Mouse (Mus musculus): ENCODE data around the gene Traf5.
A peak's percentile ranks its signal among the peaks of the same experiment; 100 is the strongest.

The Traf5 gene

DNA sequence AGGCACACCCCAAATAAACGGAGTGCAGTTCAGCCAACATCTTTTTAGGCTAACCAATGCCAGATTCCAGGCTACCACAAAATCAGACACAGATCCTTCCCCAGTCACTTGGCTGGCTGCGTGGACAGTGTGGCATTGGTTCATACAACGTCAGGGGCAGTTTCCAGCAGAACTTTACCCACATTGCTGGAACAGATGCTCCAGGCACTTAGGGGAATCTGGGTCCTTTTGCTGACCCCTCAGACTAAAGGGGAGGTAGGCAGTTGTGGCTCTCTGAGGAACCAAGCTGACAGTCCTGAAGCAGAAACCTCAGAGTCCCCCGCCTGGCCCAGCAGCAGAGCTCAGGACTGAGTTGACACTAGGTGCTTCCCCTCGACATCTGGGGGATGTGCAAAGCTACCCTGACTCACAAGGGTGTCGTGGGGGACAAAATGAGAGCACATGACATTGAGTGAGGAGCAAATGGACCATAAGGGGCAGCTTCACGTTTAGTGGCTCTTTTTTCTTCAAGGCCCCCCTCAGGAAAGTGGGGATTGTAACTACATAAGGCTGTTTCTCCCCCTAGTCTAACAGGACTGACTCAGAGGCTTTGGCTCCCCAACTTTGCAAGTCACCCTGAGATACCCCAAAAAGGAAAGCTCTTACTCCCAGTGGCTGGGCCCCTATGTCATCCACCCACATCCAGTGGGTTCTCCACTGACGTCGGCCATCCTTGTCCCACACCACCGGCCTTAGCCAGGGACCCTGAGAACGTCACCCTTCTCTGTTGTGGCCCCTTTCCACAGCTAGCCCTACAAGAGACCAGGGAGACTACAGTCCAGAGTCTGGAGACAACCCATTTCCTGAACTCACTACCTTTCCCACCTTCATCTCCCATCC, 1.4 kb downstream of the Traf5 start:
- DNase-seq = no peak

DNA sequence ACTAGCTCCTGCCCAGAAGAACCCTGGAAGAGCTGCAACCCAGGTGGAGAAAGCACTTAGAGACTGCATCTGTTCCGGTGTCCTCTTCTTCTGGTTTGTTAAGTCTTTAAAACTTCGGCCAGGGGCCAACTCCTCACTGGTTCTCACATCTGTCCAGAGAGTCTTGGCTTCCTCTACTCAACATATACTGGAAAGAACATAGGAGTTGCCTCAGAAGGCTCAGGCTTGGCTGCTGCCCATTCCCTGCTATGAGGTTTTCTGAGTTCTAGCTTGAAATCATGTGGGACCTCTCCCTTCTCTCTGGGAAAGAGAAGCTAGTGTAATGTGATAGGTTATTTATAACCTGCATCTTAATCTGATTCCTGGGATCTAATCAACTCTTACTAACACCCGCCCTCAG, 2.1 kb downstream of the Traf5 start:
- no peak for DNase-seq

DNA sequence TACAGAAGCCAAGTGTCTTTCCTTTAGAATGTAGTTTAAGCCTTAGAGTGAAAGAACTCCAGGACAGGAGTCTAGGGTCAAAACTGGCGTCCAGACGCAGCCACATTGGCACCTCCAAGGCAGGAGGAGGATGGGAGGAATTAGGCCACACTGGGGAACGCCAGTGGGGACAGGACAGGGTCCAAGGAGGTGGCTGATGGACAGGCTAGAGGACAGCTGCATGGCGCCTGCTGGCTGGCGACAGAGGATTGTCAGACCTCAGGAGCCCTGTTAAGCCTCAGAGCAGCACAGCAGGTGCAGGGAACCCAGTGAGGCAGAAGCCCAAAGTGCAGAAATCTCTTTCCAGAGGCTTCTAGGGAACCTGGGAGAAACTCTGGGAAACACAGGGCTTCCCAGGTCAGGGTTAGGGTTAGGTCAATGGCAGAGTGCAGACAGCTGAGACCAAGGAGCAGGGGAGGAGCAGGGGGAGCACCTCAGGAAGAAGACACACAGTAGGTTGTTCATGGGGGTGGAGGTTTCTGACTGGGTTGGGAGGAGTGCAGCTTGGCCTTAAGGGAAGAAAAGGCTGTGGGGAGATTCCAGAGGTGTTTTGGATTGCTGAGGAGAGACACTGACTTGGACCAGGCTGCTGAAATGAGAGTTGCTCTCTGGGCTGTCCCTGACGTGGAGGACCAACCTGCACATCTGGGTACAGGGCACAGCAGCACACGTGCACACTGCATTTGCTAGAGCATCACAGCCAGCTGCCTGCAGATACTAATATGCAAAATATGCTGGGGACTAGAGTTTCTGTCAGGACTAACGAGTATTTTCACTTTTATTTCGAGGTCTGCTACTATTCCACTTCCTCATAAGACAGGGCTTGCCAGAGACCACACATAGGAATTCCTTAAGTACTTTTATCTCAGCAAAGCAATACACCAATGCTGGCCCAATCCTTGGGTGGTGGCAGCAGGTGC, 2.9 kb downstream of the Traf5 start:
- DNase-seq = no peak

DNA sequence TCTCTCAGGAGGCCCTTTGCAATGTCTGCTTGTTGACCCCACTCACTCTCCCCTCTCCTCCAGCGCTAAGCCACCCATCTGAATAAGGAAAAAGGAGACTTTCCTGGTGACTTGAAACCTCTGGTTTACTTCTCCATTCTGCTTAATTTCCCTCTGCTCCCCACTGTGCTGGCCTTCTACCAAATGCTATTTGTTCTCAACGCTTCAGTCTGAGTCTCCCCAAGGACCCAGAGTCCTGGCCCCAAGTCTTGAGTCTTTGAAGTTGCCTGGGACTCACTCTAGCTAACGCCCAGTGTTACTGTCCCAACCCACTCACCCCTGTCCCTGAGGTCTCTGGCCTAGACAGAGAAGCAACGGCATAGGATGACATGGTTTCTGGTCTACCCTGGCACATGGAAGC, 4.3 kb downstream of the Traf5 start:
- DNase-seq = no peak

DNA sequence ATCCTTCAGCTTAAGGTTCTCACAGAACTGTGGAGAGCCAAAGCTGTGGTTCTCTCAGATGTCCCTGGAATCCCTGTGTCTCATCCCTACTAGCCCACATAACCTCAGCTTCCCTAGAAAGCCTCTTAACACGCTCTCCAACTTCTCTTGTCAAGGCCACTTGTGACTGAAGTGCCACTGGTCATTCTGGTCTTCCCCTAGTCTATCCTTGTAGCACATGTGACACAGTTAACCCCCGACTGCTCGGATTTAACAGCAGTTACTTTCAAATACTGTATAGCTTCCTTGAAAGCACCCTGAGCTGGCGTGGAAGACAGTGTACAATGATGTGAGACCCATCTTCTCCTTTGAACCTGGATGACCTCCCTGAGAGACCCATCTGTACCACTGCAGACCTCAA, 5.3 kb downstream of the Traf5 start:
- DNase-seq = no peak

DNA sequence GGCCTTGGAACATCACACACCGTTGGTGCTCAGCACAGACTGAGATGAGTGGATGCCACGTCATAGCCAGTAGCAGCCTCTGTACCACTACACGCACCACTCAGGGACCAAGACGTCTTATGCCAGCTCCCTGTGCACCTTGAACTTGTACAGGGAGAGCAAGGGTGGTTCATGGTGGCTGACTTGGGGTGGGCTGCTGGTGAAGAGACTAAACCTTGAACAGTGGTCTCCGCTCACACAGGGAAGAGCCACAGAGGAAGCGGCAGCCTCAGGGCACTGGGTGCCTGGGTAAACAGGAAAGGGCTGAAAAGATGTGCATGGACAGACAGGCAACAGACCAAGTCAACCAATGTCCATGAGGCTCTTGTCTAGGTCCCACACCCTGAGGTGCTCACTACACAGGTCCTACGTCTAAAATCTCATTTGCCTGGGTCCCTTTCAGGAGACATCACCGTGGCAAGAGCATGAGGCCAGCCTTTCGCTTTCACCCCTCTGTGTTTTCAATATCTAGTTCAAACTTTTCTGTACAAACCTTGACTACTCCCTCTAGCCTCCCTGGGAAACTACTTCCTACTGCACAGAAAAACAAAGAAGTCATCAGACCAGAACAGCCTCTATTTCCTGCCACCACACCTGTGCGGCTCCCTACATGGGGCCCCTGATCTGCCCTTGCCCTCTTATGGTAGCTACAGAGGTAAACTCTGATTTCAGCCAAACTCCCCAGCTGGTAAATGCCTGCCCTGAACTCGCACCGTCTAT, 5.9 kb downstream of the Traf5 start:
- DNase-seq = no peak

DNA sequence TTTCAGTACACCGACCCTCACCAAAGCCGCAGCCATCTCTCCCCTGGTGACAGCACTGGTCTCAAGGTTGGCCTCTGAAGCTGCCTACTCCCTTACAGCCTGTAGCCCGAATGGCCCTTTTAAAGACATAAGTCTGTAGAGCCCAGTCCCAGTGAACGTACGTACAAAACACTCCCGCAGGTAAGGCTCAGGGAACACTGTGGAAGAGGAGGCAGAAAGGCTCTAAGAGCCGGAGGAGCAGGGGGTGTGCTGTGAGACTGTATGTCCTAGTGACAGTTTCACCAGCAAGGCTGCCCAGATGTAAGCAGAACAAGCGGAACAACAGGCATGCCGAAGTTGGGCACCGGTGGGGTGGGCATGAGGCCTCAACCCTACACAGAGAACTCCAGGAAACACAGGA, 7.1 kb downstream of the Traf5 start:
- no peak for DNase-seq

DNA sequence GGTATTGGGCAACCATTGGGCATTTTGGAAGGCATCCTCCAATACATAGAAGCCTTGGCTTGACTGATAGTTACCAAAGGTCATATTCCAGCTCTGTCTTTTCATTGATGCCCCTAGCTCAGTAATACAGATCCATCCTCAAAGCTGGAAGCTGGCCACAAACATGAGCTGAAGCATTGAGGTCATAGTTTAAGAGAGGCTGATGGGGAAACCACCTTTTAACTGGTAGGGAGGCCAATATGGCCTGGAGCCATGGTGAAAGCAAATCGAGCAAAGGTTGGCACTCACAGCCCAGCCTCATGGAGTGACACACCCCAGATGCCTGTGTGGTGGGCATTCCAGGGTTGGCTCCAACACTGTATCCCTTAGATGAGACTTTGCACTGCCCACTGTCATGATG, 9.7 kb downstream of the Traf5 start:
- DNase-seq = no peak

DNA sequence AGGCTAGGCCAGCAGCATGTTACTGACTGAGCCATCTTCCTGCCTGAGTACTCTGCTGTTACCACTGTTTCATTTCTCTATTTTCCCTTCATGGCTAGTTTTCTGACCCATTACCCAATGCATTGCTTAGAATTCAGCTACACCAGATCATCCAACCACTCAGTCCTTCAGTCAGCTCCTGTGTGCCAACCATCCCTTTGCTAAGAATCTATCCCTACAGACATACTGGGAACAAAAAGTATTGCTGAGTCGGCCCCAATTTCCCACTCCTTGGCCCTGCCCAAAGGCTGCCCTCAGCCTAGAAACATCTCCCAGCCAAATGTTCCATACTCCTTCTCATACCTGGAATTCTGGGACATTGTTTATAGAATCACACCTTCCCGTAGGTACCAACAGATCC, 11.2 kb downstream of the Traf5 start:
- no peak for DNase-seq

DNA sequence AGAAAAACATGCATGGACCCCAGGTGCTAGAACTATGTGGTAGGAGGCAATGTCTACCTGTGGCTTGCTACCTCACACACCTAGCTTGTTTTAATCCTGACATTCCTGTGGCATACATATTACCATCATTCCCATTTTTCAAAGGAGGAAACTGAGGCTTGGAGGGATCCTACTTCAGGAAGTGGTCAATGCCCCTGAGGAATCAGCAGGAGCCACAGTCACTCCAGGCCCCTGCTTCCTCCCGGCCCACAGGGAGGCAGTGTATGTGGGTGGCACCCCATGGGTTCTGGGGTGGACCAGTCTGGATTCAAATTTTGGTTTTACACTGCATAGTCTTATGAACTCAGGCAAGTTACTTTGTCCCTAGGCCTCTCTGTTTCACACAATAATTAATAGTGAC, 13.2 kb downstream of the Traf5 start:
- no peak for DNase-seq

DNA sequence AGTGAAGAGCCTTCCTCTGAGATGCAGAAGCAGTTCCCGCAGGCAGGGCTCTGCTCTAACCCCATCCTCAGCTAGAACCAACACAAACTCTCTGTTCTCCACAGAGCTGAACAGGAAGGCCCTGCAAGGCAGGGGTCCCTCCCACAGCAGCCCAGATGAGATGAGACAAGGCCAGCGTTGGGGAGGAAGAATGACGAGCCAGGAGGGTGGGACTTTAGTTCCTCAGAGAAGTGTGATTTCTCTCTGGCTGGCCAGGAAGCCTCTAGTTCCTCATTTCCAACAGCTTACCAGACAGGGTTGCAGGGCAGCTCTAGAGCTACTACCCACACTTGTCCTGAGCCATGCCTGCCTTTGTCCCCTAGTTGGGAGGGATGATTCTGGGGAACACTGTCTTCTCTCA, 14.0 kb downstream of the Traf5 start:
- DNase-seq = no peak

DNA sequence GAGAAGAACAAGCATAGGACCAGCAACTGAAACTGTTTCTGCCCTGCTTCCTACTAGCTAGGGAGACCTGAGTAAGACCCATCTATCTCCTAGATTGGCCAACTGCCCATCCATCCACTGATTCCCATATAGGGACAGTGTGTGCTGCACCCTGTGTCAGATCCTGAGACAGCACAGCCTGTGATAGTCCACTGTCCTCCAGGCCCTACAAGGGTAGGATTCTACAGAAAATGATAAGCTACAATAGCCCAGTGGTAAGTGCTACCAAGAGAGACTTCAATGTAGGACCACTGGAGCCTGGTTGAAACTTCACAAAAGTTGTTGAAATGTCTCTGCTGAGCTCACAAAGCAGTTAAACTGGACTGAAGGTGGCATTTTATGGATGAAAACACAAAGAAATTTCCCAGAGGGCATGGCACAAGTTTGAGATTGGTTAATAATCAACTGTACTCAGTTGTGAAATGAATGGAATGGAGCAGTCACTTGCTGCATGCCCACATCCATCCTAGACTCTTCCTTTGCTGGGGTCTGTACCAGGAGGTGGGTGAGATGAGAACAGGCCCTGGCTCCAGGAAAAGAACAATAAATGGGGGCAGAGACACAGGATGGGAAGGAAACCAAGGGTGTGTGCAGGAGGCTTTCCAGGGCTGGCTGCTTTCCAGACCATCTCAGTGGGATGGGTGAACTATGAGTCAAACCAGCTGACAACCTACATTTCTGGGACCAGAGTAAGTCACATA, 15.4 kb downstream of the Traf5 start:
- peak; percentile 63 for DNase-seq

DNA sequence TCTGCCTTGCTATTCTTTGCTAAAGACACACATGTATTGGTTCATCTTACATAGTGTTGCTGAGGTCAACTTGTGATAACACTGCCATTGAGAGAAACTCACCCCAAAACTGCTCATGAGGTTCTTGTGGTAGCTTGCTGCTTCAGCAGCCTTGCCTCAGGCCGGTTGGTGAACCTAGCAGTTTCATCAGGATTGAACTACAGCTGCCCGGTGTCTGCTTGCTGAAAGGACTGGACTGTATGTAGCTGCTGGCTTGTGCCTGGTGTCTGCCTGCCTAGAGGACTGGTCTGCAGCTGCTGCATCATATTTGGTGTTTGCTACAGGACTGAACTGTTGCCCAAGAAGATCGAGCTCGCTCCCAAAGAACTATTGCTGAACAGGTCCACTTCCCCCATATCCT, 16.3 kb downstream of the Traf5 start:
- DNase-seq = no peak

DNA sequence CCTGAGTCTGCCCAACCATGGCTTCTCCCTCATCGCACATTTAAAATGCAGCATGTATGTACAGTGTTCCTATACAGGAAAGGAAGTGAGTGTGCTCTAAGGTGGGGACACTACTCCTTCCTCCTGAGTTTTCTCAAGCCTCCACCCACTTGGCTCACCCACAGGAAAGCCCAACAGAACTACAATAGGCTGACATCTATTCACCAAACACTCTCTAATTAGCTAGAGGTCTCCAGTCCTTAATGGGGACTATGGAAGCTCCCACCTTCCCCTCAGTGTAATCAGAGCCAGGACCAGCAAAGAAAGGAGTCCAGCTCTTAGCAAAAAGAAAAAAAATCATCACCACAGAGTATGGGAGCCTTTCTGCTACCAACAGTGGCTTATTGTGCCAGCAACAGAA, 17.5 kb downstream of the Traf5 start:
- DNase-seq = no peak

DNA sequence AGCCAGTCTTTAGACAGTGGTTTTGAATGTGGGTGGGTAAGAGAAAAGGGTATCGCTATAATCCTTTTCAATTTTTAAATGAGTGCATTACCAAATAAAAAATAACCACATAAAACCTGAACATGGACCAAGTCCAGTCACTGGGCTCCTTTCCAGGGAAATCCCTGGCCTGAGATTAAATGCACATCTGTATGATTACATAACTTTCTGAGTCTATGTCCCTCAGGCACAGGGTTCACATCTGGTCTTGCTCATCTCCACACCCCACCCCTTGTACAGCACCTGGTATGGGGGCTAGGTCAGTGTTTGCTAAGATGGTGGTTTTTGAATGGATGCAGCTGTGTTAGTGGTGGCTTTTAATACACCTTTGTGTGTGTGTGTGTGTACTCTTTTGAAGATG, 19.9 kb downstream of the Traf5 start:
- DNase-seq = no peak

DNA sequence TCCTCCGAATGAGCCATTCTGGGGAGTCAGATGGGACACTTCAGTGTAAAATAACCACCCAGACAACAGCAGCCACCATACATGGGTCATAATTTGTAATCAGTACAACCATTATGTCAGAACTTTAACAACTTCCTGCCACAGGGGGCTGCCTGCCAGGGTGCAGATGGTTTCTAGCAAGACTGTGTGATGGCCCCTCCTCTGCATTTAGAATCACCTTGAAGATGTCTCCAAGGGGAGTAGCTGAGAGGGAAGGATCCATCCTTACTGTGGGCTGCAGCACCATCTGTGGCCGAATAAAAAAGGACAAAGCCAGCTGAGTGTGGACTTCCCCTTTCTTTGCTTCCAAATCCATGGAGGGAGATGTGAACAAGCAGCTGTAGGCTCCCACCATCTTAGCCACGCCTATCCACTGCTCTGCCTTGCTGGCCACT, 21.7 kb downstream of the Traf5 start:
- no peak for DNase-seq

DNA sequence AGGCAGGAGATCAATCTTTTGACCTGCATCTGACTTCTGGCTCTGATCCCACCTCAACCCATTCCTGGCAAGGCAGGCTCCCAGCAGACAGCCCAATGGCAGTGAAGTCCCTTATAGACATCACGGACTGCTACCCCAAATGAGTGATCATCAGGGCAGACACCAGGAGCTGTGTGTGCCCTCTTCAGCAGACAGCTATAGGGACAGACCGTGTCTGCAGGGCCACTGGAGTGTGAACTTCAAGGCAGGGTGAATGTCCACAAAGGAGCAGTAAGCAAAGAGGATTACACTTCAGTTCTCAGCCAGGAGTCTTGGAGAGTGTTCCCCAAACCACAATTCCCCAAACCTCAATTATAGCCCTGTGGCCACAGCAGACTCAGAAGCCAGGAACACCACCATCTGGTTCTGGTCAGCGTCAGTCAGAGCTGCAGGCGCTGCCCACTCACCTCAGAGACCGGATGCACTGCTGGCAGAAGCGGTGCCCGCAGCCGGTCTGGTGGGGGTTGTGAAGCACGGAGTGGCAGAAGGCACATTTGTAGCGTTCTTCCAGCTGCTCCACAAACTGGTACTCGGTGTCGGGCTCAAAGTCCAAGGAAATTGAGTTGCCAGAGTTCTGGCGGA, 22.3 kb downstream of the Traf5 start:
- peak; percentile 73 for DNase-seq

DNA sequence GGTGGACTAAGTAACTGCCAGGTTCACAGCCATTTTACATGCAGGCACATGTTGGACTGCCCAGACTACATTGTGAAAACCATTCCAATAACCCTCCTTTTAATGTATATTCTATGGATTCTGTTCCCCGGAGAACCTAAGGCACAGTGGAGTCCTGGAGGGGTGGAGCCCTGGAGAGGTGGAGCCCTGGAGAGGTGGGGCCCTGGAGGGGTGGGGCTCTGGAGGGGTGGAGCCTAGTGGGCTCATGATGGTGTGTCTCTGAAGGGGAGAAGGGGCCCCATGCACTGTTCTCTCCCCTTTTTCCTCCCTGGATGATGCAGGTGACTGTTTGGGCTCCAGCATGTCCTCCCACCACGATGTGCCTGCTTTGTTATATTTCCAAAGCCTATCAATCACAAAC, 24.2 kb downstream of the Traf5 start:
- DNase-seq = no peak

DNA sequence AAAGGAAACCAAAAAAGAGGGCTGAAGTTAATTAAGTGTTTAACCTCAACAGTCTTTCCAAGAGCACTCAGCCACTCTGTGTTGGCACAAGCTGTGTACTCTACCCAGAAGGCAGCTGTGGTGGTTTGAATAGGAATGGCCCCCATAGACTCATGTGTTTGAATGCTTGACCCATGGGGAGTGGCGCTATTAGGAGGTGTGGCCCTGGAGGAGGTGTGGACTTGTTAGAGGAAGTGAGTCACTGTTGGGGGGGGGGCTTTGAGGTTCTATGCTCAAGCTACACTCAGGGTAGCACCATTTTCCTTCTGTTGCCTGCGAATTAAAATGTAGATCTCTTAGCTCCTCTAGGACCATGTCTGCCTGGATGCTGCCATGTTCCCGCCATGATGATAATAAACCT, 25.4 kb downstream of the Traf5 start:
- no peak for DNase-seq

DNA sequence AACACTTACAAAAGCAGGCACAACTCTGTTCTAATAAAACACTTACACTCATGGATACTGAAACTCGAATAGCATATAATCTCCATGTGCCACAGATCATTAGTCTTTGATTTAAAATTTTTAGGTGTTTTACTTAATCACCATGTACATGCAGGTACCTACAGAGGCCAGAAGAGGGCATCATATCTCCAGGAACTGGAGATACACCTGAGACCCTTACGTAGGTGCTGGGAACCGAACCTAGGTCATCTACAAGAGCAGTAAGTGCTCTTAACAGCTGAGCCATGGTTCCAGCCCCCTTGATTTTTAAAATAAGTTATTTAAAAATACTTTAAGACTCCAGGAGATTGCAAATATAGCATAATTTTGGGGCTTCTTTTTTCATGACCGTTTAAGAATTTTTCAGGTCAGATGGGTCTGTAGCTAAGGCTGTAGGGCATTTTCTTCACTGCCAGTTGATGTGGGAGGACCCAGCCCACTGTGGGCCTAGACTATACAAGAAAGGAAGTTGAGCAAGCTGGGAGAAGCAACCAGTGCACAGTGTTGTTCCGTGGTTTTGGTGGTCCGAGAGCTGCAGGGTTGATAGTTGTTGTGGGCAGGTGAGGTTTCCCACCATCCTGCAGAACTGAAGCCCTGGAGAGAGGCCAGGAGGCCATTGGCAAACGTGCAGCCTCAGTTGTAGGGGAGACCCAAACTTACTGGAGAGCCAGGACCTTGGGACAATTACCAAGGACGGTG, 29.0 kb downstream of the Traf5 start:
- no peak for DNase-seq

DNA sequence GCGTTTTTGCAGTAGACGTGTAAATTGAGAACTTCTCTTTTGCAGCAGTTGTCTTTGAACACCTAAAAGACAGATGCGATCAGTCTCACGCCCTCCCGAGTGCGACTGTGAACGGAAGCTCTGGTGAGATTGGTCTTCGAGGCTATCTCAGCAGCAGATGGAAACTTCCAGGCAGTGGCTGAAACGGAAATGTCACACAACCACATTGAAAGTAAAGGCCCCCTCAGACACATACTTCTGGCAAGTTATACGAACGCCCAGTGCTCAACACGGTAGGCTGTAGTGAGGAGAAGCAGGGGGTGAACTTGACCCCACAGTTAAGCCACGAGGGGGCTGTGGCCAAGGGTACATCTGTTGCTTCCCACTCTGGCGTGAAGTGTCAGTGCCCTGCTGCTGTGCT, 29.7 kb downstream of the Traf5 start:
- no peak for DNase-seq

Measured in right cerebral cortex, adult 18-20 months (tissue).